Comparison of ENCODE assay signal across 8 mouse cellular contexts in genomic region chr9:37144696-37145095, GRCm38 (mm10). TPM values are rescaled to one million over a fixed set of nuclear protein-coding genes. Genes with fewer than 3 reads are reported as not detected.
DNase-seq lines count a peak whose midpoint lies in the region; ATAC-seq and TF ChIP-seq lines count a peak whose summit lies in the region.

No protein-coding gene starts in this region.

- WGBS in forebrain, postnatal 0 days: 4% methylated on average over 6 of the region's 6 CpGs

- H3K27me3 ChIP-seq in ES-Bruce4 (ENCODE audit: control insufficient read depth, insufficient read depth, low read length, poor library complexity, severe bottlenecking): peaks cover 16% of the 10 kb centered on the region
- no peaks in the 10 kb centered on the region for H3K27me3 ChIP-seq in forebrain, postnatal 0 days (ENCODE audit: insufficient read depth, low read length)

- H3K9ac ChIP-seq in ES-Bruce4 (ENCODE audit: low read depth, poor library complexity, severe bottlenecking): peak overlapping the region; percentile 55; the same call in 1 of the 2 replicates
- H3K9ac ChIP-seq in forebrain, postnatal 0 days: peak overlapping the region; percentile 96

- TF ChIP-seq CTCF in ES-Bruce4 (IDR thresholded peaks at IDR 0.05; ENCODE audit: low read depth, low read length): no peak
- TF ChIP-seq CTCF in forebrain, postnatal 0 days (IDR thresholded peaks at IDR 0.05; ENCODE audit: low read depth): no peak

- DNase-seq in embryo, embryonic 10 days (ENCODE audit: low spot score): peak; percentile 61
- DNase-seq in embryo, embryonic 10.5 days (ENCODE audit: low spot score): no peak
- peak; percentile 43 for DNase-seq in forebrain, postnatal 0 days
- DNase-seq in mesoderm, embryonic 11.5 days (ENCODE audit: low read depth, low spot score): peak; percentile 30
- no peak for DNase-seq in MN1 (ENCODE audit: low spot score)
- no peak for DNase-seq in left cerebral cortex, postnatal 14 days (ENCODE audit: low spot score in 2 of 2)
- DNase-seq in gastrocnemius, postnatal 36 days: no peak

- H3K4me1 ChIP-seq in ES-Bruce4 (ENCODE audit: control insufficient read depth, insufficient read depth, low read length): peaks cover 7% of the 10 kb centered on the region
- peaks cover 20% of the 10 kb centered on the region for H3K4me1 ChIP-seq in forebrain, postnatal 0 days (ENCODE audit: insufficient read depth)

- H3K27ac ChIP-seq in ES-Bruce4 (ENCODE audit: insufficient read depth, low read length): no peak overlapping the region
- H3K27ac ChIP-seq in forebrain, postnatal 0 days (ENCODE audit: low read depth, low read length): peak overlapping the region; percentile 99

- no peak overlapping the region for H3K4me3 ChIP-seq in ES-Bruce4 (ENCODE audit: low read depth, low read length)
- peak overlapping the region; percentile 92 for H3K4me3 ChIP-seq in forebrain, postnatal 0 days (ENCODE audit: low read depth, low read length)

- H3K4me2 ChIP-seq in forebrain, postnatal 0 days (ENCODE audit: low read depth): peak overlapping the region; percentile 81

- intact Hi-C loops in left cerebral cortex, postnatal 14 days (cut with DNase I): loop anchor here (2.0 to 10.0 kb wide), 4 partner anchors 110 to 247 kb away; no protein-coding TSS in a partner anchor
- intact Hi-C loops in gastrocnemius, postnatal 36 days (cut with DNase I): loop anchor here (5.0 kb wide), 2 partner anchors 227 to 247 kb away; no protein-coding TSS in a partner anchor

- H3K36me3 ChIP-seq in ES-Bruce4 (ENCODE audit: control insufficient read depth, insufficient read depth, low read length, poor library complexity, severe bottlenecking): no peaks in the 10 kb centered on the region
- H3K36me3 ChIP-seq in forebrain, postnatal 0 days (ENCODE audit: insufficient read depth): no peaks in the 10 kb centered on the region

- ATAC-seq in forebrain, postnatal 0 days: no peak

- no peak for TF ChIP-seq POLR2A in ES-Bruce4 (IDR thresholded peaks at IDR 0.05; ENCODE audit: insufficient read depth, low read length)

- no peaks in the 10 kb centered on the region for H3K9me3 ChIP-seq in ES-Bruce4 (replicated peaks; ENCODE audit: control insufficient read depth, insufficient read depth, low read length, poor library complexity, severe bottlenecking)
- no peaks in the 10 kb centered on the region for H3K9me3 ChIP-seq in forebrain, postnatal 0 days (ENCODE audit: low read length)

- no peak for TF ChIP-seq EP300 in ES-Bruce4 (IDR thresholded peaks at IDR 0.05; ENCODE audit: insufficient read depth, low read depth, low read length)

RNA-seq across cellular contexts. Expression of gene Pknox2, which starts 2.5 kb away (rescaled TPM):
- polyA plus RNA-seq in ES-Bruce4 (2011; ENCODE audit: insufficient read depth, insufficient read length, low read depth, missing spikeins): 12.3 and 14.3 TPM in 2 replicates
- total RNA-seq in forebrain, postnatal 0 days (2014; rRNA removed): 20.9 and 26.1 TPM in 2 replicates
- polyA plus RNA-seq in forebrain, postnatal 0 days (2015; fragmentation: Nextera tagmentation; extraction: Ambion mirVana): 26.3 and 27.9 TPM in 2 replicates
- total RNA-seq in left cerebral cortex, postnatal 14 days (2021): 10 to 100 TPM; 77.8 to 78.8 TPM
- total RNA-seq in gastrocnemius, postnatal 36 days (2021): 10 to 100 TPM; 31.1 to 43.3 TPM

Comparison
In these comparisons a context has a peak if more than half of its experiments do, and no peak if none do; other contexts are left out.
1. DNase-seq: peak in embryo, embryonic 10 days (single experiment), forebrain, postnatal 0 days (single experiment) and mesoderm, embryonic 11.5 days (single experiment); none in embryo, embryonic 10.5 days (single experiment), MN1 (single experiment), left cerebral cortex, postnatal 14 days (0 of 2) and gastrocnemius, postnatal 36 days (0 of 2).